Mouse (Mus musculus) skeletal muscle tissue, adult 2 months (tissue): Measurements from ENCODE around the gene Fkbp1a.

Experiments used
- DNase-seq: peaks from one replicate; pipeline ENCODE4 v3.0.0-alpha.2; 2012; ENCODE audit warnings: low read depth, low spot score

Gene Fkbp1a

GRCm38 (mm10) chr2:151546571-151546970 lies 4.3 kb downstream of the Fkbp1a start:
- no peak for DNase-seq

GRCm38 (mm10) chr2:151549615-151550121 lies 7.4 kb downstream of the Fkbp1a start:
- no peak for DNase-seq

- DNase-seq: no peak
Observed at GRCm38 (mm10) chr2:151562930-151563921, 20.9 kb downstream of the Fkbp1a start.

- DNase-seq: no peak
Observed at GRCm38 (mm10) chr2:151564006-151564405, 21.7 kb downstream of the Fkbp1a start.

GRCm38 (mm10) chr2:151564986-151565385 lies 22.7 kb downstream of the Fkbp1a start:
- DNase-seq: peak; percentile 51

- no peak for DNase-seq
Observed at GRCm38 (mm10) chr2:151566856-151567255, 24.6 kb downstream of the Fkbp1a start.

- no peak for DNase-seq
Observed at GRCm38 (mm10) chr2:151569452-151569851, 27.2 kb downstream of the Fkbp1a start.

- DNase-seq: no peak
Observed at GRCm38 (mm10) chr2:151571873-151572700, 29.8 kb downstream of the Fkbp1a start, which contains the start of gene Sdcbp2. Gene Sdcbp2 (plus strand): TSS chr2:151572622.

- DNase-seq: no peak
Observed at GRCm38 (mm10) chr2:151573667-151574066, 31.4 kb downstream of the Fkbp1a start.

GRCm38 (mm10) chr2:151574607-151575006 lies 32.3 kb downstream of the Fkbp1a start:
- no peak for DNase-seq

- DNase-seq: peak; percentile 14
Observed at GRCm38 (mm10) chr2:151575119-151575698, 32.9 kb downstream of the Fkbp1a start.

GRCm38 (mm10) chr2:151575699-151576389 lies 33.6 kb downstream of the Fkbp1a start:
- peak; percentile 92 for DNase-seq

- no peak for DNase-seq
Observed at GRCm38 (mm10) chr2:151579183-151579582, 36.9 kb downstream of the Fkbp1a start.

GRCm38 (mm10) chr2:151580945-151581344 lies 38.7 kb downstream of the Fkbp1a start:
- no peak for DNase-seq

GRCm38 (mm10) chr2:151585934-151586333 lies 43.7 kb downstream of the Fkbp1a start:
- DNase-seq: no peak

GRCm38 (mm10) chr2:151586807-151587206 lies 44.5 kb downstream of the Fkbp1a start:
- no peak for DNase-seq

- DNase-seq: no peak
Observed at GRCm38 (mm10) chr2:151587306-151587705, 45.0 kb downstream of the Fkbp1a start.

GRCm38 (mm10) chr2:151598068-151598467 lies 55.8 kb downstream of the Fkbp1a start:
- no peak for DNase-seq

- no peak for DNase-seq
Observed at GRCm38 (mm10) chr2:151602106-151602505, 59.8 kb downstream of the Fkbp1a start.

GRCm38 (mm10) chr2:151603630-151604029 lies 61.3 kb downstream of the Fkbp1a start:
- no peak for DNase-seq

- DNase-seq: no peak
Observed at GRCm38 (mm10) chr2:151605437-151605987, 63.2 kb downstream of the Fkbp1a start.
